Mouse (Mus musculus): ENCODE data around the gene Gemin8. TPM values are rescaled to one million over a fixed set of nuclear protein-coding genes. Genes with fewer than 3 reads are reported as not detected.

Gemin8 gene
- polyA plus RNA-seq (2016; fragmentation: Nextera tagmentation; extraction: Ambion mirVana), result 10.8 and 10.9 TPM in 2 replicates

DNA sequence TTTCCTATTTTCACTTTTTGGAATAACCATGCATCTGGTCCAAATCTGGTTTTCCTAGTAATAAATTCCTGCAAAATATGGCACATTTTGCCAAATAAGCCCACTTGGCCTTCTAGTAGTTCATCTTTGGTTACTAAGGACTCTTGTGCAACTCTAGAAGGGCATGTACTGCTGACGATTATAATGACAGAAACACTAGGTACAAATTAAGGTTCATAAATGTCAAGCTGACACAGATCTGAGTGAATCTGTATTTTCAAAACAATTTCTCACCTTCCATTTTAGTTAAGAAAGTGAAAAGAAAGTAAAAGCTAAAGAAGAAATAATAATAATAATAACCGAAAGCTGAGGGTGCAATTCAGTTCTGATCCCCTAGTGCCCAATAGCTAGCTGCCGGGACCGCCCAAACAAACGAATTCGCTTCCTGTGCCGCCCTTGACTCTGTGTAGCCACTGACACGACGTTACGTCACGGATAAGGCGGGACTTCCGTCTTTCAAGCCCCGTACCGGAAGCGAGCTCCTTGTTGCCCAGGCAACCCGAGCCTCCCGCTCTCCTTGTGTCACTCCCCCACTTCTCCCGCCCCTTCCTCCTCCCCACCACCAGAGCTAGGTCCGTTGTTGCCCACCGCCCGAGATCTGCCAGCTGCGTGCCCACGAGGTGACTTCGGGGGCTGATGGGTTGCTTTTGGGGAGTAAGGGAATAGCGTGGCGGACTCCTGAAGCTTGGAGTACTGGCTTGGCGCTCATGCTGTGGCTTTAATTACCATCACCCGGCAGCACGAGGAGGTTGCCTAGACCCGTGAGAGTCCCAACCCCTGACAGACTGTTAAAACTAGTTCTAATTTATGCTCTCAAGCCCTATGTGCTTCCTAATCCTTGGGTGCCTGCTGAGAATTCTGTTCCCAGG, at the start of gene Gemin8:
Gene Gemin8 (plus strand): TSS at position 563 of the 908 bp plus-strand sequence.
- Histone ChIP-seq H3K27me3 (replicated peaks) (no peaks in the 10 kb centered on the region), H3K9me3 (no peaks in the 10 kb centered on the region), H3K4me1 (peaks cover 6% of the 10 kb centered on the region), H3K4me2 (replicated peaks) (peak within 1 kb of the TSS; percentile 54), H3K36me3 (no peaks in the 10 kb centered on the region), H3K27ac (0 out of 2 replicates have a peak within 1 kb of the TSS, but pooled peaks have one; percentile 32), H3K4me3 (peak within 1 kb of the TSS; percentile 44), H3K9ac (peak within 1 kb of the TSS; percentile 51)
- ATAC-seq (ENCODE audit: low FRiP score, low read depth), result peak; percentile 98
- 20% methylated on average over 31 of the region's 31 CpGs for WGBS

DNA sequence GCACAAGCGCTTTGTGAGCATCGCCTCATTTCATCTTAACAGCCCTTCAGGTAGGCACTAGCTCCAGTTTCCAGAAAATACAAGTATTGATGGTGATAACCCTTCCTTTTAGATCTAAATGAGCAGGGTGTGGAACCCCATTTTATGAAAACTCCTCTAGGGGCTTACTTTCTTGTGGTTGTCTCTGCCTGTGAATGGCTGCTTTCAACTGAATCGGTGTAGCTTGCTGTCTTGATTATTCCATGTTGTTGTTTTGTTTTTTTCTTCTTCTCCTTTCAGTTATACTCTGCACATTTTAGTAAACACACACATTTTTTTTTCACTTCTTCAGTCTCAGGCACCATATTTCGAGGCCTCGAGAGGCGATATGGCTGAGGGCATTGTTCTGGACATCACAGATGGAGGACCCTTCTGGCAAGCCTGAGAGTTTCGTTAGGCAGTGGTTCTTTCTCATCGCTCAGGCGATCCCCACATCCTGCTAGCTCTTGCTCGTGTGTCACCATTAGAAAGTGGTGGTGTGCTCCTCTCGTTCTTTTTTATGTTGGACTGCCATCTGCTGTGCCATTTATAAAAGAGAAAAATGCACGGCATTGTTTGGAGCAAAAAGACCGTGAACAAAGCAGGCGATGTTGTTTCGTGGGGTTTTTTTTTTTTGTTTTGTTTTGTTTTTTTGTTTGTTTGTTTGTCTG, 23.0 kb upstream of the Gemin8 start:
- Histone ChIP-seq H3K36me3 (no peaks in the 10 kb centered on the region), H3K9me3 (no peaks in the 10 kb centered on the region), H3K4me1 (no peaks in the 10 kb centered on the region), H3K27me3 (replicated peaks) (no peaks in the 10 kb centered on the region), H3K27ac (no peak overlapping the region), H3K9ac (no peak overlapping the region), H3K4me2 (replicated peaks) (no peak overlapping the region), H3K4me3 (no peak overlapping the region)
- WGBS, result 60% methylated on average over 15 of the region's 15 CpGs
- peak; percentile 82 for ATAC-seq (ENCODE audit: low FRiP score, low read depth)

GRCm38 (mm10) chrX:166162773-166163172, 7.5 kb upstream of the Gemin8 start:
- H3K4me3 ChIP-seq, result no peak overlapping the region
- no peak overlapping the region for H3K9ac ChIP-seq
- H3K27ac ChIP-seq, result no peak overlapping the region
- no peaks in the 10 kb centered on the region for H3K4me1 ChIP-seq
- H3K4me2 ChIP-seq (replicated peaks), result no peak overlapping the region
- H3K9me3 ChIP-seq, result no peaks in the 10 kb centered on the region
- H3K36me3 ChIP-seq, result no peaks in the 10 kb centered on the region
- ATAC-seq (ENCODE audit: low FRiP score, low read depth), result 0 out of 2 replicates have a peak, but pooled peaks have one; percentile 7
- 65% methylated on average over 4 of the region's 4 CpGs for WGBS
- no peaks in the 10 kb centered on the region for H3K27me3 ChIP-seq (replicated peaks)

DNA sequence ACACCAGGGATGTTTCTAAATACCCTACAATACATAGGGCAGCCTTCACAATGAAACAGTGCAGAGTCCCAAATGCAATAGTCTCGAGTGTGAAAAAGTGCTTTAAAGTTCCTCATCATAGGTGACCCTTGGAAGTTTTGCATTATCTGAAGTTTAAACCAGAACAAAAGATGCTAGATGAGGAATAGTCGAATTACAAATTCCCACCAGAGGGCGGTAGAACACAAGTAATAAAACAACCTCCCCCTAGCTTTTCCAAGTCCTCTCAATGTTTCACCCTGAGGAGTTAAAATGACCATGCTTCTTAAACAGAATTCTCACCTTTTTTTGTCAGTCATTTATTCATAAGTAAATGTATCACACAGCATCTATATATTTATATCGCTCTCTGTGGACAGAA, 2.9 kb upstream of the Gemin8 start:
- Histone ChIP-seq H3K4me2 (replicated peaks) (no peak overlapping the region), H3K4me1 (no peaks in the 10 kb centered on the region; the same call in 1 of the 2 replicates), H3K9ac (no peak overlapping the region), H3K27me3 (replicated peaks) (no peaks in the 10 kb centered on the region), H3K36me3 (no peaks in the 10 kb centered on the region), H3K9me3 (no peaks in the 10 kb centered on the region), H3K27ac (no peak overlapping the region), H3K4me3 (no peak overlapping the region)
- ATAC-seq (ENCODE audit: low FRiP score, low read depth), result no peak
- WGBS, result 9% methylated on average over 4 of the region's 4 CpGs

DNA sequence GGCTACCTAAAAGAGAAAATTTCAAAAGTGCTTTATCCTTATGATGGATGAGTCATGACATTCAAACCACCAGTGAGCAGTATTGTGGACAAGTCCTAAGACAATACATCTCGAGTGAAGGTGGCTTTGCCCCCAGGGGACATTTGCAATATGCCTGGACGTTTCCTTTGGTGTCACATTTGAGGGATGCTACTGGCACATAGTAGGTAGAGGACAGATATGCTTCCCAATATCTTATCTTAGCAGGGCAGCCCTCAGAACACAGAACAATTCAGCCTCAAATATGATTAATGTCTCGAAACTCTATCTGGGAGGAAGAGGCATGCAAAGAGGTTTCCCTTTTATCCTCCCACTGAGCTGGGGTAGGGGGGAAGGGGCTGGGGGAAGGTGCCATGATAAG, 2.3 kb upstream of the Gemin8 start:
- Histone ChIP-seq H3K9me3 (no peaks in the 10 kb centered on the region), H3K27ac (no peak overlapping the region), H3K9ac (no peak overlapping the region), H3K4me3 (no peak overlapping the region), H3K27me3 (replicated peaks) (no peaks in the 10 kb centered on the region), H3K4me2 (replicated peaks) (no peak overlapping the region), H3K36me3 (no peaks in the 10 kb centered on the region), H3K4me1 (peaks cover 4% of the 10 kb centered on the region)
- WGBS, result 59% methylated on average over 3 of the region's 3 CpGs
- no peak for ATAC-seq (ENCODE audit: low FRiP score, low read depth)

DNA sequence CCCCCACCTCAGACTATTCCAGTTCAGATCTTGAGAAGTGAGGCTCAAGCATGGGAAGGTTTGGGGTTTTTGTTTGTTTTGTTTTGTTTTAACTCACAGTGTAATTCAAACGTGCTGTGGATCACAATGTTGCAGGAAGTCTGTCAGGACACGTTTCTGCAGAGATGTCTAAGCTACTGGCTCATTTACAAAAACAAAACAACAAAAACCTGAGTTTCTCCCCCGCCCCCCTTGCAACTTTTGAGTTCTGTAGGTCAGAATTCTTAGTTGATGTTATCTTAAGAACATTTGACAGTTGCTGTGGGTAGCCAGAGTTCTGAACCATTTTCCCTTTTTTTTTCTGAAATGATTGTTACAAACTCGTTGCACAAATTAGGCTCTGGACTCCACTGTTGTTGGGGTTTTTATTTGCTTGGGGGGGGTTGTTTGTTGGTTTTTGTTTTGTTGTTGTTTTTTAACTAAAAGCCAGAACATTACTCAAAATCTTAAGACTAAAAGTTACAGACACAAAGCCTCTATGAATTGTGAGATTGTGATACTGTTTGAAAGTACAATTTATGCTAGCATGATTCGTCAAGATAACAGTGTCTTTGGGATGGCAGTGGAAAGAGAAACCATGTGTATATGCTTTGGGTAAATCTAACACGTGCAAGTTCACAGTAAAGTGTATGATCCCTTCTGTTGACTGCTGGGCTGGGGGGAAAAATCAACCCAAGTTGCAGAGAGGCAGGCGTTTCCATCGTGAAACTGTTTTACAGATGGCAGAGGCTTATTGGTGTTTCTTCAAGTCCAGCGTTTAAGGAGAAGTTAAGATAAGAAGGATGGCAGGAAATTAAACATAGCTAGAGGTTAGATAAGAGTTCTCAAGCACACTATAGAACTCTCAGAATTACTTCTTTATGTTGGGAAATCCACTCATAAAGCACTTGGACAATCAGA, 815 bp downstream of the Gemin8 start:
- Histone ChIP-seq H3K9me3 (no peaks in the 10 kb centered on the region), H3K4me1 (peaks cover 6% of the 10 kb centered on the region), H3K36me3 (no peaks in the 10 kb centered on the region), H3K9ac (peak overlapping the region; percentile 51; the same call in 1 of the 2 replicates), H3K4me2 (replicated peaks) (peak overlapping the region; percentile 54), H3K4me3 (peak overlapping the region; percentile 44), H3K27ac (0 out of 2 replicates have a peak overlapping the region, but pooled peaks have one; percentile 32), H3K27me3 (replicated peaks) (no peaks in the 10 kb centered on the region)
- WGBS, result 26% methylated on average over 9 of the region's 9 CpGs
- ATAC-seq (ENCODE audit: low FRiP score, low read depth), result no peak

GRCm38 (mm10) chrX:166172041-166172440, 1.8 kb downstream of the Gemin8 start:
- Histone ChIP-seq H3K4me1 (peaks cover 6% of the 10 kb centered on the region), H3K9ac (no peak overlapping the region), H3K27me3 (replicated peaks) (no peaks in the 10 kb centered on the region), H3K4me3 (no peak overlapping the region), H3K27ac (no peak overlapping the region), H3K9me3 (no peaks in the 10 kb centered on the region), H3K4me2 (replicated peaks) (peak overlapping the region; percentile 54; the same call in 1 of the 2 replicates), H3K36me3 (no peaks in the 10 kb centered on the region)
- ATAC-seq (ENCODE audit: low FRiP score, low read depth), result no peak
- WGBS, result 57% methylated on average over 4 of the region's 4 CpGs

DNA sequence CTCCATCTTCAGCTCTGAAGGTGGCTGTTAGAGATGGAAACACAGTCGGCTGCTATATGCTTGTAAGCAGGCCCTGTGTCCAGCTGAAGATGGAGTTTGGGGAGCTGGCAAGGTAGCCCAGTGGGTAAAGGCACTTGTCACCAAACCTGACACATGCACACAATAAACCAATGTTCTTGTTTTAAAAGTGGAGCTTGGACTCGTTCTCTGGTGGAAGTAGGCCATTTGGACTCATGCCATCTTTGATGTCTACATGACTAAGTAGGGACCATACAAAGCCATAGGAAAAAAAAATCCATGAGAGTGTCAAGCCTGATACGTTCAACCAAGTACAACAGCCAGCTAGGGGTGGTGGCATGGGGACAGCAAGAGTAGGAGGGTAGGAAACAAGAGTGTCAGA, 2.4 kb downstream of the Gemin8 start:
- Histone ChIP-seq H3K27ac (no peak overlapping the region), H3K4me1 (peaks cover 6% of the 10 kb centered on the region), H3K9ac (no peak overlapping the region), H3K9me3 (no peaks in the 10 kb centered on the region), H3K4me2 (replicated peaks) (no peak overlapping the region), H3K4me3 (no peak overlapping the region), H3K27me3 (replicated peaks) (no peaks in the 10 kb centered on the region), H3K36me3 (no peaks in the 10 kb centered on the region)
- no peak for ATAC-seq (ENCODE audit: low FRiP score, low read depth)
- 54% methylated on average over 3 of the region's 3 CpGs for WGBS

DNA sequence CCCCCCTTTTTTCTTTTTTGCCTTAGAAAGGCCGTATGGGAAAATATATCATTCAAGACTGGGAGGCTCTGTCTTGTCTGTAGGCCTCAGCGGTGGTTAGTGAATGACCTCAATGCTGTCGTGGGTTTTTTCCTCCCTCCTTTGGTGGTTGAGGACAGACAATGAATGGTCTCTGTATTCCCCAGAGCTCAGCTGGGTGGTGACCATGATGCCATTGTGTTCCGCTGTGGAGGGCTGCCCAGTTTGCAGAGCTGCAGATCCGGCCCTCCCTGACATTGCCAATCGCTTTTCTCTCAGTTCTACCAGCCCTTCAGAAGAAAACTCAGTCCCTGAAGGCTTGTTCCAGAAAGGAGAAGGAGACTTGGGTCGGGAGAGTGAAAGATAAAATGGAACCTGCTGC, 3.5 kb downstream of the Gemin8 start:
- H3K27me3 ChIP-seq (replicated peaks), result no peaks in the 10 kb centered on the region
- 34% methylated on average over 7 of the region's 7 CpGs for WGBS
- peak; percentile 19; the same call in 1 of the 2 replicates for ATAC-seq (ENCODE audit: low FRiP score, low read depth)

GRCm38 (mm10) chrX:166177929-166178328, 7.7 kb downstream of the Gemin8 start:
- Histone ChIP-seq H3K4me1 (peaks cover 2% of the 10 kb centered on the region; the same call in 1 of the 2 replicates), H3K27ac (no peak overlapping the region), H3K9ac (no peak overlapping the region), H3K27me3 (replicated peaks) (no peaks in the 10 kb centered on the region), H3K4me3 (no peak overlapping the region), H3K9me3 (no peaks in the 10 kb centered on the region), H3K4me2 (replicated peaks) (no peak overlapping the region), H3K36me3 (no peaks in the 10 kb centered on the region)
- 90% methylated on average over 7 of the region's 7 CpGs for WGBS
- no peak for ATAC-seq (ENCODE audit: low FRiP score, low read depth)

More for the DNA sequence above, 3.5 kb downstream of the Gemin8 start:
- no peaks in the 10 kb centered on the region for H3K36me3 ChIP-seq
- peaks cover 6% of the 10 kb centered on the region for H3K4me1 ChIP-seq
- H3K27ac ChIP-seq, result no peak overlapping the region
- 0 out of 2 replicates have a peak overlapping the region, but pooled peaks have one; percentile 3 for H3K4me2 ChIP-seq (replicated peaks)
- no peak overlapping the region for H3K9ac ChIP-seq
- no peaks in the 10 kb centered on the region for H3K9me3 ChIP-seq
- no peak overlapping the region for H3K4me3 ChIP-seq

DNA sequence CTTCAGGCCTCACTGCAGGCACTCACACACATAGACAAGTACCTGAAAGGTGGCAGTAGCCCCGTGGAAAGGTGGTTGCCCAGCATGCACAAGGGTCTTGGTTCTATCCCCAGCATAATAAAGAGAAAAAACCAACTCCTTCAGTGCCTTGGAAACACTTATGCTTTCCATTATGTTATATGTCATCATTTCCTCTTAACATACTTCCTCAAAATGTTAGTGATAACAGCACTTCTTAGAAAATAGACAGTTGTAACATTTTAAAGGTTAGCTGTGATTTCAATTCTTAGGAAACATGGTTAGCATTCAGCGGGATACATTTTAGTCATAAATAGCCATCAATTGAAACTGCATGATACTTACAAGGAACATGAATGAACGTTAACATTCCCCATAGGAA, 12.8 kb downstream of the Gemin8 start:
- H3K27ac ChIP-seq, result no peak overlapping the region
- H3K4me1 ChIP-seq, result no peaks in the 10 kb centered on the region
- H3K9ac ChIP-seq, result no peak overlapping the region
- H3K4me2 ChIP-seq (replicated peaks), result no peak overlapping the region
- whole genome bisulfite sequencing, result 84% methylated on average over 3 of the region's 3 CpGs
- H3K36me3 ChIP-seq, result no peaks in the 10 kb centered on the region
- no peak overlapping the region for H3K4me3 ChIP-seq
- ATAC-seq (ENCODE audit: low FRiP score, low read depth), result no peak
- no peaks in the 10 kb centered on the region for H3K9me3 ChIP-seq
- no peaks in the 10 kb centered on the region for H3K27me3 ChIP-seq (replicated peaks)

All from neural tube, embryonic 12.5 days (tissue).